Mouse (Mus musculus) cortical plate, adult 2 months (tissue): ENCODE measurements at regions not wholly inside any gene's neighbourhood (a gene's known extent, or its start where the extent isn't known, plus 50 kb on each side); places are given as distances from the start of the nearest gene placed in this dataset.
"Not testable (repeated sequence)": the region's sequence is repeated elsewhere in the genome, so short reads cannot be mapped to it uniquely, and the experiment has no call there.

Experiments used
- H3K27ac ChIP-seq: fragments of 200-500 bp; 2 replicates; pipeline ENCODE4 v1.5.1; 2012; ENCODE audit warnings: low read length, control low read depth, inconsistent platforms; ENCODE audit not compliant: insufficient read depth
- H3K4me1 ChIP-seq: fragments of 200-500 bp; 2 replicates; pipeline ENCODE4 v1.6.1; 2011; ENCODE audit warnings: low read length; ENCODE audit not compliant: control insufficient read depth, insufficient read depth
- H3K4me3 ChIP-seq: fragments of 200-500 bp; 2 replicates; pipeline ENCODE4 v1.5.1; 2011; ENCODE audit warnings: mild to moderate bottlenecking, low read length, control low read depth; ENCODE audit not compliant: insufficient read depth
- CTCF ChIP-seq: fragments of 200-500 bp; IDR thresholded peaks from 2 replicates; pipeline ENCODE4 v1.5.1; 2011; ENCODE audit warnings: mild to moderate bottlenecking, control low read depth, low read length; ENCODE audit not compliant: insufficient read depth; ENCODE audit errors: extremely low read depth
- POLR2A ChIP-seq: fragments of 200-500 bp; IDR thresholded peaks from 2 replicates; pipeline ENCODE4 v1.6.1; 2011; ENCODE audit warnings: mild to moderate bottlenecking, low read length, control low read depth; ENCODE audit not compliant: insufficient read depth; ENCODE audit errors: extremely low read depth

GRCm38 (mm10) chr4:4304666-4305065, 227.3 kb upstream of the Sdr16c6 start:
- TF ChIP-seq CTCF, result no peak
- no peak for TF ChIP-seq POLR2A
- no peaks in the 10 kb centered on the region for H3K4me1 ChIP-seq
- no peak overlapping the region for H3K4me3 ChIP-seq

GRCm38 (mm10) chr4:4300189-4300879, 223.0 kb upstream of the Sdr16c6 start:
- TF ChIP-seq POLR2A, result no peak
- no peak for TF ChIP-seq CTCF
- H3K4me3 ChIP-seq, result no peak overlapping the region

More at GRCm38 (mm10) chr4:4304666-4305065, 227.3 kb upstream of the Sdr16c6 start:
- H3K27ac ChIP-seq, result no peak overlapping the region

GRCm38 (mm10) chr4:4299631-4300030, 222.3 kb upstream of the Sdr16c6 start:
- H3K27ac ChIP-seq, result no peak overlapping the region
- no peak for TF ChIP-seq POLR2A
- TF ChIP-seq CTCF, result 0 out of 2 replicates have a peak, but pooled peaks have one; percentile 26
- H3K4me1 ChIP-seq, result no peaks in the 10 kb centered on the region
- H3K4me3 ChIP-seq, result no peak overlapping the region

More at GRCm38 (mm10) chr4:4300189-4300879, 223.0 kb upstream of the Sdr16c6 start:
- Histone ChIP-seq H3K4me1 (no peaks in the 10 kb centered on the region), H3K27ac (no peak overlapping the region)

GRCm38 (mm10) chr4:4249601-4250000, 172.3 kb upstream of the Sdr16c6 start:
- Histone ChIP-seq H3K4me1 (no peaks in the 10 kb centered on the region), H3K27ac (no peak overlapping the region), H3K4me3 (no peak overlapping the region)
- TF ChIP-seq POLR2A, result no peak
- TF ChIP-seq CTCF, result no peak

- TF ChIP-seq POLR2A (no peak), CTCF (no peak)
These were observed 170.3 kb upstream of the Sdr16c6 start for GRCm38 (mm10) chr4:4247669-4248068.

GRCm38 (mm10) chr4:4242306-4242980, 165.1 kb upstream of the Sdr16c6 start:
- H3K27ac ChIP-seq, H3K4me3 ChIP-seq, H3K4me1 ChIP-seq: not testable (repeated sequence)

More at GRCm38 (mm10) chr4:4247669-4248068, 170.3 kb upstream of the Sdr16c6 start:
- H3K27ac ChIP-seq, result no peak overlapping the region
- H3K4me3 ChIP-seq, result no peak overlapping the region
- no peaks in the 10 kb centered on the region for H3K4me1 ChIP-seq

- H3K4me1 ChIP-seq, result no peaks in the 10 kb centered on the region
- H3K27ac ChIP-seq, result no peak overlapping the region
- TF ChIP-seq POLR2A, result no peak
- no peak for TF ChIP-seq CTCF
- no peak overlapping the region for H3K4me3 ChIP-seq
These were observed 148.9 kb upstream of the Sdr16c6 start for GRCm38 (mm10) chr4:4226209-4226608.

GRCm38 (mm10) chr4:4219701-4220100, 142.4 kb upstream of the Sdr16c6 start:
- no peaks in the 10 kb centered on the region for H3K4me1 ChIP-seq
- no peak overlapping the region for H3K4me3 ChIP-seq
- no peak overlapping the region for H3K27ac ChIP-seq
- TF ChIP-seq CTCF, result no peak
- TF ChIP-seq POLR2A, result no peak

GRCm38 (mm10) chr4:4211892-4212291, 134.6 kb upstream of the Sdr16c6 start:
- TF ChIP-seq CTCF (no peak), POLR2A (no peak)
- Histone ChIP-seq H3K4me1 (no peaks in the 10 kb centered on the region), H3K4me3 (no peak overlapping the region), H3K27ac (no peak overlapping the region)

- TF ChIP-seq POLR2A (no peak), CTCF (no peak)
- no peak overlapping the region for H3K27ac ChIP-seq
These were observed 127.8 kb upstream of the Sdr16c6 start for GRCm38 (mm10) chr4:4205158-4205557.

More at GRCm38 (mm10) chr4:4205158-4205557, 127.8 kb upstream of the Sdr16c6 start:
- no peaks in the 10 kb centered on the region for H3K4me1 ChIP-seq
- H3K4me3 ChIP-seq, result no peak overlapping the region
